9 mouse cellular contexts compared by ENCODE assay signal in genomic region chr9:62535566-62535965, GRCm38 (mm10). TPM values are rescaled to one million over a fixed set of nuclear protein-coding genes. Genes with fewer than 3 reads are reported as not detected.
A peak's percentile ranks its signal among the peaks of the same experiment; 100 is the strongest.
DNase-seq lines count a peak whose midpoint lies in the region; ATAC-seq and TF ChIP-seq lines count a peak whose summit lies in the region.
"Had no signal": no experiment of that assay in that cellular context is flagged by ENCODE, and none has a peak within 500 bp of the region (broad histone marks: within the 10 kb centered on the region; RNA-seq: fewer than 3 reads in every experiment).

No protein-coding gene starts in this region.

- in situ Hi-C loops in ES-E14 (cut with MboI; ENCODE audit: low sequenced_read_pairs in 2 of 2, unreplicated experiment in 2 of 2): no loop called here

- no peaks in the 10 kb centered on the region for H3K36me3 ChIP-seq in ES-E14 (ENCODE audit: control insufficient read depth, insufficient read depth, low read length, poor library complexity, severe bottlenecking)
- H3K36me3 ChIP-seq in heart, embryonic 13.5 days: no peaks in the 10 kb centered on the region
- H3K36me3 ChIP-seq in liver, embryonic 15.5 days (replicated peaks): no peaks in the 10 kb centered on the region

- H3K9ac ChIP-seq in ES-E14 (ENCODE audit: insufficient read depth, low read depth, low read length, poor library complexity, severe bottlenecking): peak overlapping the region; percentile 76; the same call in 1 of the 2 replicates
- peak overlapping the region; percentile 88 for H3K9ac ChIP-seq in heart, embryonic 13.5 days
- H3K9ac ChIP-seq in liver, embryonic 15.5 days: no peak overlapping the region

- no peaks in the 10 kb centered on the region for H3K9me3 ChIP-seq in ES-E14 (ENCODE audit: control insufficient read depth, insufficient read depth, low read depth, low read length)
- no peaks in the 10 kb centered on the region for H3K9me3 ChIP-seq in heart, embryonic 13.5 days
- H3K9me3 ChIP-seq in liver, embryonic 15.5 days (replicated peaks): no peaks in the 10 kb centered on the region

- H3K4me1 ChIP-seq in ES-E14 (ENCODE audit: control insufficient read depth in 2 of 2, insufficient read depth in 2 of 2, low read length in 2 of 2, poor library complexity in 1 of 2): peaks cover 4 to 30% of the 10 kb centered on the region in 2 experiments
- H3K4me1 ChIP-seq in heart, embryonic 13.5 days: peaks cover 30% of the 10 kb centered on the region
- peaks cover 10% of the 10 kb centered on the region; the same call in 1 of the 2 replicates for H3K4me1 ChIP-seq in liver, embryonic 15.5 days (replicated peaks)

- WGBS in heart, embryonic 13.5 days: 77% methylated on average over 8 of the region's 8 CpGs
- 61% methylated on average over 8 of the region's 8 CpGs for WGBS in liver, embryonic 15.5 days (ENCODE audit: insufficient replicate concordance)

- peak overlapping the region in 1 of 2 experiments; percentile 82; a peak in 2 of 4 replicates for H3K4me3 ChIP-seq in ES-E14 (ENCODE audit: insufficient read depth in 1 of 2, low read depth in 1 of 2, low read length in 2 of 2, poor library complexity in 1 of 2, severe bottlenecking in 1 of 2)
- H3K4me3 ChIP-seq in heart, embryonic 13.5 days: peak overlapping the region; percentile 75
- H3K4me3 ChIP-seq in liver, embryonic 15.5 days (replicated peaks): no peak overlapping the region

- H3K4me2 ChIP-seq in heart, embryonic 13.5 days: peak overlapping the region; percentile 97
- 0 out of 2 replicates have a peak overlapping the region, but pooled peaks have one; percentile 61 for H3K4me2 ChIP-seq in liver, embryonic 15.5 days

- DNase-seq in cerebellum, adult 18-20 months: peak; percentile 67 to 68
- no peak for DNase-seq in cerebellum, adult 8-10 months
- no peak for DNase-seq in ES-E14 (ENCODE audit: low read depth, low spot score)
- DNase-seq in right cerebral cortex, postnatal 36 days (ENCODE audit: low spot score in 2 of 2): no peak
- no peak for DNase-seq in embryo, embryonic 10.5 days (ENCODE audit: low spot score)
- DNase-seq in gastrocnemius, postnatal 4 days (ENCODE audit: low spot score in 2 of 2): no peak
- DNase-seq: kidney, adult 18-20 months had no signal

- no peak overlapping the region for H3K27ac ChIP-seq in ES-E14 (ENCODE audit: insufficient read depth, low read depth, low read length, poor library complexity, severe bottlenecking)
- no peak overlapping the region for H3K27ac ChIP-seq in heart, embryonic 13.5 days (replicated peaks)
- H3K27ac ChIP-seq in liver, embryonic 15.5 days (replicated peaks): no peak overlapping the region

- peaks cover 47% of the 10 kb centered on the region for H3K27me3 ChIP-seq in heart, embryonic 13.5 days (replicated peaks)
- H3K27me3 ChIP-seq in liver, embryonic 15.5 days: peaks cover 51% of the 10 kb centered on the region

- ATAC-seq in heart, embryonic 13.5 days (ENCODE audit: extremely low read depth, insufficient number of reproducible peaks, low FRiP score, low TSS enrichment): no peak
- no peak for ATAC-seq in liver, embryonic 15.5 days (ENCODE audit: insufficient read depth)

TF ChIP-seq in ES-E14, 5 proteins besides CTCF, POLR2A, EP300 and RAD21:
- TF ChIP-seq MAFK (IDR thresholded peaks at IDR 0.05; ENCODE audit: insufficient read depth, low read depth, low read length) (no peak), CHD2 (IDR thresholded peaks at IDR 0.05; ENCODE audit: low read depth, low read length) (no peak), ZNF384 (IDR thresholded peaks at IDR 0.05; ENCODE audit: low read depth, low read length) (no peak), ZC3H11A (IDR thresholded peaks at IDR 0.05; ENCODE audit: borderline replicate concordance, low read depth, low read length) (no peak), HCFC1 (IDR thresholded peaks at IDR 0.05; ENCODE audit: borderline replicate concordance, insufficient read depth, low read length) (no peak)

RNA-seq across cellular contexts. Expression of gene Coro2b, which starts 1.3 kb away (rescaled TPM):
- total RNA-seq in ES-E14 (2012; rRNA removed): 4.8 and 6.2 TPM in 2 replicates
- polyA plus RNA-seq in heart, embryonic 13.5 days (2015; fragmentation: Nextera tagmentation; extraction: Ambion mirVana): 6.4 and 7.3 TPM in 2 replicates
- 1.2 and 1.3 TPM in 2 replicates for polyA plus RNA-seq in liver, embryonic 15.5 days (2015; fragmentation: Nextera tagmentation; extraction: Ambion mirVana)
- 10 to 100 TPM; 19.2 to 19.7 TPM for total RNA-seq in gastrocnemius, postnatal 4 days (2021)

Comparison
In these comparisons a context has a peak if more than half of its experiments do, and no peak if none do; other contexts are left out.
1. DNase-seq: peak in cerebellum, adult 18-20 months (2 of 2); none in cerebellum, adult 8-10 months (single experiment), ES-E14 (single experiment), right cerebral cortex, postnatal 36 days (0 of 2), embryo, embryonic 10.5 days (single experiment) and gastrocnemius, postnatal 4 days (0 of 2).